Comparison of ENCODE assay signal across 19 mouse cellular contexts in genomic region chr13:73702776-73703175, GRCm38 (mm10). TPM values are rescaled to one million over a fixed set of nuclear protein-coding genes. Genes with fewer than 3 reads are reported as not detected.
DNase-seq lines count a peak whose midpoint lies in the region; ATAC-seq and TF ChIP-seq lines count a peak whose summit lies in the region.
"Had no signal": no experiment of that assay in that cellular context is flagged by ENCODE, and none has a peak within 500 bp of the region (broad histone marks: within the 10 kb centered on the region; RNA-seq: fewer than 3 reads in every experiment).

No protein-coding gene starts in this region.

- peaks cover 13% of the 10 kb centered on the region; the same call in 1 of the 2 replicates for H3K4me1 ChIP-seq in spleen, adult 2 months (ENCODE audit: control insufficient read depth, insufficient read depth, insufficient read length)
- peaks cover 5% of the 10 kb centered on the region; the same call in 1 of the 2 replicates for H3K4me1 ChIP-seq in heart, embryonic 10.5 days
- H3K4me1 ChIP-seq: hindbrain, embryonic 12.5 days had no signal

- peak; percentile 58 for ATAC-seq in common myeloid progenitor, adult 5-6 weeks (replicated peaks; ENCODE audit: low read depth, poor library complexity, severe bottlenecking)

- no peaks in the 10 kb centered on the region for H3K36me3 ChIP-seq in spleen, adult 2 months (ENCODE audit: control insufficient read depth, insufficient read depth, low read length)
- H3K36me3 ChIP-seq in heart, embryonic 10.5 days, result no peaks in the 10 kb centered on the region
- H3K36me3 ChIP-seq: hindbrain, embryonic 12.5 days had no signal

- no peak for TF ChIP-seq CTCF in spleen, adult 2 months (IDR thresholded peaks at IDR 0.05; ENCODE audit: extremely low read depth, insufficient read depth, insufficient read length, insufficient replicate concordance)

- no peak overlapping the region for H3K4me3 ChIP-seq in spleen, adult 2 months (ENCODE audit: extremely low read depth, insufficient read depth, insufficient read length)
- no peak overlapping the region for H3K4me3 ChIP-seq in heart, embryonic 10.5 days
- H3K4me3 ChIP-seq: hindbrain, embryonic 12.5 days; left cerebral cortex, adult 2 months had no signal

- peak; percentile 18 to 62 for DNase-seq in spleen, adult 2 months (ENCODE audit: low read depth in 1 of 2, low spot score in 2 of 2)
- DNase-seq in spleen, adult 12 weeks (ENCODE audit: low spot score), result no peak
- peak; percentile 89 for DNase-seq in naive thymus-derived CD4-positive, alpha-beta T cell, adult 2 months (ENCODE audit: low read depth)
- DNase-seq in urinary bladder, adult 2 months (ENCODE audit: low spot score), result no peak
- DNase-seq in heart, embryonic 10.5 days (ENCODE audit: low spot score), result no peak
- no peak for DNase-seq in right cerebral cortex, postnatal 4 days
- DNase-seq: cerebellum, adult 11 months; embryo, embryonic 11 days; kidney, adult 2 months; right cerebral cortex, adult 18-20 months had no signal

- peak overlapping the region; percentile 83 for H3K27ac ChIP-seq in spleen, adult 2 months (ENCODE audit: insufficient read depth, low read length)
- no peak overlapping the region for H3K27ac ChIP-seq in heart, embryonic 10.5 days
- H3K27ac ChIP-seq: hindbrain, embryonic 12.5 days; left cerebral cortex, adult 2 months had no signal

- no peak for TF ChIP-seq POLR2A in spleen, adult 2 months (IDR thresholded peaks at IDR 0.05; ENCODE audit: low read depth, low read length)

- WGBS in spleen, adult 2 months, result 16% methylated on average over 4 of the region's 4 CpGs
- WGBS in heart, embryonic 10.5 days, result 75% methylated on average over 4 of the region's 4 CpGs

- H3K9me3 ChIP-seq in heart, embryonic 10.5 days, result no peaks in the 10 kb centered on the region
- H3K9me3 ChIP-seq: hindbrain, embryonic 12.5 days had no signal

- no peaks in the 10 kb centered on the region for H3K27me3 ChIP-seq in spleen, adult 2 months (ENCODE audit: control insufficient read depth, insufficient read depth, low read length)
- H3K27me3 ChIP-seq in heart, embryonic 10.5 days (ENCODE audit: insufficient read depth, poor library complexity, severe bottlenecking), result 0 out of 2 replicates have a peak, but pooled peaks cover 13% of the 10 kb centered on the region
- H3K27me3 ChIP-seq: hindbrain, embryonic 12.5 days had no signal

RNA-seq across cellular contexts. Expression of gene Slc6a19, which starts 1.9 kb away (rescaled TPM):
- 0.28 and 0.44 TPM in 2 replicates for polyA plus RNA-seq in spleen, adult 2 months (2012; rRNA removed)
- total RNA-seq in common myeloid progenitor, adult 5-6 weeks (2017), result 0.09 and 0.19 TPM in 2 replicates
- polyA plus RNA-seq in urinary bladder, adult 2 months (2012; rRNA removed), result 0.07 and 0.12 TPM in 2 replicates
- 0.06 TPM in 1 of 2 replicates, not detected in the other for polyA plus RNA-seq in heart, embryonic 10.5 days (2016; fragmentation: Nextera tagmentation; extraction: Ambion mirVana)
- total RNA-seq: granulocyte monocyte progenitor cell, adult 5-6 weeks had no signal
- polyA plus RNA-seq: limb, embryonic 14.5 days had no signal

RNA-seq across cellular contexts. Expression of gene Slc6a18, which starts 25.0 kb away (rescaled TPM):
- polyA plus RNA-seq in spleen, adult 2 months (2012; rRNA removed), result 0.42 TPM in 1 of 2 replicates, not detected in the other
- total RNA-seq in common myeloid progenitor, adult 5-6 weeks (2017), result not detected in 2 replicates
- polyA plus RNA-seq in urinary bladder, adult 2 months (2012; rRNA removed), result 0.68 and 1.0 TPM in 2 replicates
- polyA plus RNA-seq in heart, embryonic 10.5 days (2016; fragmentation: Nextera tagmentation; extraction: Ambion mirVana), result not detected in 2 replicates
- total RNA-seq: granulocyte monocyte progenitor cell, adult 5-6 weeks; layer of hippocampus, adult 18-20 months; left cerebral cortex, adult 2 months; megakaryocyte, adult 5-6 weeks; midbrain, postnatal 0 days had no signal
- polyA plus RNA-seq: hindbrain, embryonic 12.5 days; midbrain, postnatal 0 days; neural tube, embryonic 14.5 days had no signal

RNA-seq across cellular contexts. Expression of gene Slc12a7, which starts 30.1 kb away (rescaled TPM):
- 56.2 and 60.2 TPM in 2 replicates for polyA plus RNA-seq in spleen, adult 2 months (2012; rRNA removed)
- total RNA-seq in common myeloid progenitor, adult 5-6 weeks (2017), result 4.4 and 17.2 TPM in 2 replicates
- 105 and 110 TPM in 2 replicates for polyA plus RNA-seq in urinary bladder, adult 2 months (2012; rRNA removed)
- polyA plus RNA-seq in heart, embryonic 10.5 days (2016; fragmentation: Nextera tagmentation; extraction: Ambion mirVana), result 36.3 and 46.7 TPM in 2 replicates

Comparison
In these comparisons a context has a peak if more than half of its experiments do, and no peak if none do; other contexts are left out.
1. DNase-seq: peak in spleen, adult 2 months (2 of 2) and naive thymus-derived CD4-positive, alpha-beta T cell, adult 2 months (single experiment); none in spleen, adult 12 weeks (single experiment), urinary bladder, adult 2 months (single experiment), heart, embryonic 10.5 days (single experiment) and right cerebral cortex, postnatal 4 days (single experiment).